Mouse (Mus musculus): ENCODE measurements around the gene Wdr35. TPM values are rescaled to one million over a fixed set of nuclear protein-coding genes. Genes with fewer than 3 reads are reported as not detected.

The Wdr35 gene
- polyA plus RNA-seq, 1 experiment from 2014 or later: 22.8 TPM

DNA sequence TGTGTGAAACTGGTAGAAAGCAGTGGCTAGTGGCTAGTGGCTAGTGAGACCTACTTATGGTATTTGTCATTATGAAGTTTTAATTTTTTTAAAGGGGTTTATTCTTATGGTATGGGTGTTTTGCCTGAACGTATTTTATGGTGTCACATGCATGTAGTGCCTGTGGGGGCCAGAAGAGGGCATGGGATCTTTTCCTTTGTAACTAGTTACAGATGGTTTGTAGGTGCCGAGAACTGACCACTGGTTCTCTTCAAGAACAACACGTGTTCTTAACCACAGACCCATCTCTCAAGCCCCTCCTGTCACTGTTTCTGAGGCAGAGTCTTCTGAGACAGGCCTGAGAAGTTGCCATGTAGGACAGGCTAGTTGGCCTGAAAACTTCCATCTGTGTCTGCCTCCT lies 1.4 kb downstream of the Wdr35 start:
- H3K36me3 ChIP-seq (ENCODE audit: control insufficient read depth, insufficient read depth, low read length): no peaks in the 10 kb centered on the region
- H3K9me3 ChIP-seq (ENCODE audit: control insufficient read depth, low read length): no peaks in the 10 kb centered on the region
- H3K27ac ChIP-seq (ENCODE audit: low read depth, low read length): no peak overlapping the region
- no peak for ATAC-seq (ENCODE audit: low FRiP score)
- H3K4me3 ChIP-seq (ENCODE audit: low read depth, low read length): no peak overlapping the region
- H3K4me2 ChIP-seq (replicated peaks; ENCODE audit: low read depth, low read length): no peak overlapping the region
- no peak overlapping the region for H3K9ac ChIP-seq (ENCODE audit: low read depth, low read length)
- no peaks in the 10 kb centered on the region for H3K27me3 ChIP-seq (ENCODE audit: control insufficient read depth, insufficient read depth, low read length)
- WGBS: 92% methylated on average over 3 of the region's 3 CpGs
- DNase-seq (ENCODE audit: low spot score): no peak
- no peaks in the 10 kb centered on the region for H3K4me1 ChIP-seq (replicated peaks; ENCODE audit: control insufficient read depth, insufficient read depth, low read length)

DNA sequence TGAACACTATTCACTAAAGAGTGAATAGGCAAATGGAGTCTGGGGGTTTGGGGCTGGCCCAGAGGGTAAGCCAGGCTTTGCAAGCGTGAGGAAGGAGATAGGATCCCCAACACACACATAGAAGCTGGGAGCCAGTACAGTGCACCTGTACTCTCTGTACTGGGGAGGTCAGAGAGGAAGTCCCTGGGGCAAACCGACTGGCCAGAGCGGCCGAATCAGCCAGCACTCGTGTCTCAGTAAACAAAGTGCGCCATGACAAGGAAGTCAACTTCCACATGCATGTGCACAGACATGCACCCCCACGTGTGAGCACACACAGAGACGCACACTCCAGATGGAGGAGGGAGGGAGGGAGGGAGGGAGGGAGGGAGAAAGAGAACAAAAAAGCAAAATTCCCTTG lies 19.5 kb downstream of the Wdr35 start:
- H3K4me3 ChIP-seq (ENCODE audit: low read depth, low read length): no peak overlapping the region
- H3K9ac ChIP-seq (ENCODE audit: low read depth, low read length): no peak overlapping the region
- ATAC-seq (ENCODE audit: low FRiP score) (no peak), DNase-seq (ENCODE audit: low spot score) (no peak)
- H3K4me2 ChIP-seq (replicated peaks; ENCODE audit: low read depth, low read length): no peak overlapping the region
- H3K27me3 ChIP-seq (ENCODE audit: control insufficient read depth, insufficient read depth, low read length): no peaks in the 10 kb centered on the region
- no peak overlapping the region for H3K27ac ChIP-seq (ENCODE audit: low read depth, low read length)
- WGBS: 75% methylated on average over 8 of the region's 8 CpGs
- no peaks in the 10 kb centered on the region for H3K36me3 ChIP-seq (ENCODE audit: control insufficient read depth, insufficient read depth, low read length)
- no peaks in the 10 kb centered on the region for H3K9me3 ChIP-seq (ENCODE audit: control insufficient read depth, low read length)
- no peaks in the 10 kb centered on the region for H3K4me1 ChIP-seq (replicated peaks; ENCODE audit: control insufficient read depth, insufficient read depth, low read length)

DNA sequence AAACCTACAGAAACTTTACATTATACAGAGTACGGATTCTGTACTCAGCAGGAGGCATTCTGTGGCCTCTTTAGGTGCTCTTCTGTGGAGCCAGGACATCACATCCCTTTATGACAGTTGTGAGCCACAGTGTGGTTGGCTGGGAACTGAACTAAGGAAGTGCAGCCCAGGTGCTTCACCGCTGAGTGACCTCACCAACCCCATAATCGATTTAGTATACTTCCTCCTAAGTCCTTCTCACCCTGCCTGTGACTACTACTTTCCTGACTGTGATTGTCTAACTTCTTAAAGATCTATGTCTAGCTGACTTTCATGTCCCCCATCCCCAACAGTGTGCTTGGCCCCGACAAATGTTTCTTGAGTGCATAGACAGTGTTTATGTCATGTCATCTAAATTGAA lies 24.6 kb downstream of the Wdr35 start:
- Histone ChIP-seq H3K27ac (ENCODE audit: low read depth, low read length) (no peak overlapping the region), H3K9me3 (ENCODE audit: control insufficient read depth, low read length) (no peaks in the 10 kb centered on the region), H3K27me3 (ENCODE audit: control insufficient read depth, insufficient read depth, low read length) (no peaks in the 10 kb centered on the region), H3K4me2 (replicated peaks; ENCODE audit: low read depth, low read length) (no peak overlapping the region), H3K4me3 (ENCODE audit: low read depth, low read length) (no peak overlapping the region), H3K9ac (ENCODE audit: low read depth, low read length) (no peak overlapping the region), H3K36me3 (ENCODE audit: control insufficient read depth, insufficient read depth, low read length) (no peaks in the 10 kb centered on the region), H3K4me1 (replicated peaks; ENCODE audit: control insufficient read depth, insufficient read depth, low read length) (no peaks in the 10 kb centered on the region)
- 87% methylated on average over 4 of the region's 4 CpGs for WGBS
- ATAC-seq (ENCODE audit: low FRiP score) (no peak), DNase-seq (ENCODE audit: low spot score) (no peak)

DNA sequence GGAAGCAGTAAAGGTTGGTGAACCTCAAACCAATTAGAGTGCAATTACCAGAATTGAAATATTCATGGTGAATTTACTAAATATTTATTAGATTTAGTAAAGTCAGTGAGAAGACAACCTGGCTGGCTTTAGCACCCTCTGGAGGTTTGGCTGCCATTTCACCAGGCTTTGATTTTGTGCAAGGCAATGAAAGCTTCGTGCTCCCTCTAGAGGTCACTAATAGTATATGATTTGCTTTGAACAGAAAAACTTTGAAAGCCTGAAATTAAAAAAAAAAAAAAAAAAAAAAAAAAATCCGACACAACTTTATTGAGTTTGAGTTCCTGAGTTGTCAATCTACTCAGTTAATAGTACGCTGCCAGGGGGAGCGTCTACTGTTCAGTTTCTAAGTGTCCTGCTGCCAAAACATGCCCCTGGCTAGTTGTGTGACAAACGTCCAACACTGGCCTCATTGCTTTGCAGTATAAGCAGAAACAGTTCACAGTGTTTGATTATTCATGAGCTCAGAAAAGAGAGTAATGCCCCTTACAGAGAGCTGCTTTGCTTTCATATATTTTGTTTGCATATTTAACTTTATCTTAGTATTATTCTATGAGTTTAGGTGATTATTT lies 28.5 kb downstream of the Wdr35 start:
- Histone ChIP-seq H3K4me1 (replicated peaks; ENCODE audit: control insufficient read depth, insufficient read depth, low read length) (no peaks in the 10 kb centered on the region), H3K27ac (ENCODE audit: low read depth, low read length) (no peak overlapping the region), H3K9ac (ENCODE audit: low read depth, low read length) (no peak overlapping the region), H3K36me3 (ENCODE audit: control insufficient read depth, insufficient read depth, low read length) (no peaks in the 10 kb centered on the region), H3K27me3 (ENCODE audit: control insufficient read depth, insufficient read depth, low read length) (no peaks in the 10 kb centered on the region), H3K4me3 (ENCODE audit: low read depth, low read length) (no peak overlapping the region), H3K4me2 (replicated peaks; ENCODE audit: low read depth, low read length) (no peak overlapping the region), H3K9me3 (ENCODE audit: control insufficient read depth, low read length) (no peaks in the 10 kb centered on the region)
- WGBS: 16% methylated on average over 5 of the region's 5 CpGs
- ATAC-seq (ENCODE audit: low FRiP score) (no peak), DNase-seq (ENCODE audit: low spot score) (peak; percentile 75)

DNA sequence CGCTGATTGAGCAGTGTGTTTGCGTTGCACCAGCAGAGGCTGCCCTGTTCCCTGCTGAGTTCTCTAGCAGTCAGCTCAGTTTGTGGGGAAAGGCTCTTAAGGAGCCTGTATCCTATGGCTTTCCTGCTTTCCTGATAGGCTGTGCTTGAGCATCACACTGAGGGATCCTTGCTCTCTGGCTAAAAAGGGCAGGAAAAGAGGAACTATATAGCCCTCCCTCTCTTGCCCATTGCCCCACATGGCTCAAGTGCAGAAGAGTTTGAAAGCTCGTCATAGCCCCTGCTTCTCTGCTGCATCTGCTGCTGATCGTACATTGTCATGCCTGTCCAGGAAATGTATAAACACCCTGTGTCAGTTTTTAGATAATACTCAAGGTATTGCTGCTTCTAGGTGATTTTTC lies 33.5 kb downstream of the Wdr35 start:
- 54% methylated on average over 4 of the region's 4 CpGs for whole genome bisulfite sequencing
- DNase-seq (ENCODE audit: low spot score): no peak
- ATAC-seq (ENCODE audit: low FRiP score): no peak
- no peaks in the 10 kb centered on the region for H3K9me3 ChIP-seq (ENCODE audit: control insufficient read depth, low read length)
- H3K4me2 ChIP-seq (replicated peaks; ENCODE audit: low read depth, low read length): no peak overlapping the region
- H3K27ac ChIP-seq (ENCODE audit: low read depth, low read length): no peak overlapping the region
- no peak overlapping the region for H3K9ac ChIP-seq (ENCODE audit: low read depth, low read length)
- no peaks in the 10 kb centered on the region for H3K4me1 ChIP-seq (replicated peaks; ENCODE audit: control insufficient read depth, insufficient read depth, low read length)
- H3K27me3 ChIP-seq (ENCODE audit: control insufficient read depth, insufficient read depth, low read length): no peaks in the 10 kb centered on the region
- H3K4me3 ChIP-seq (ENCODE audit: low read depth, low read length): no peak overlapping the region
- H3K36me3 ChIP-seq (ENCODE audit: control insufficient read depth, insufficient read depth, low read length): no peaks in the 10 kb centered on the region

DNA sequence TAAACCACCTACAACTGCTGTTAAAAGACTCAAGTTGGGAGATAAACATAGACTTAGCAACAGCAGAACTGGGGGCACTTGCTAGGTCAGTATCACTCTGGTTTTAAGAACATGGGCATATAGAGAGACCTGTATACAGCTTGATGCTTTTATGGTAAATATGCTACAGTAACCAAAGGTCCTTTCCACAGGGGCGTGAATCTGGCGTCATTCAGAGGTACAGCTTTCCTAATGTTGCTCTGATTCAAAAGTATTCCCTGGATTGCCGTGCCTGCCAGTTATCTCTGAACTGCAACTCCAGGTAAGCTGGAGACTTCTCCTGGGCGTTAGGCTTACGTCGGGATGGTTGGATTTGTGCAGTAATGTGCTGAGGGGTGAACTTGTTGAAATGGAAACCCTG lies 34.1 kb downstream of the Wdr35 start:
- H3K27me3 ChIP-seq (ENCODE audit: control insufficient read depth, insufficient read depth, low read length): no peaks in the 10 kb centered on the region
- H3K9ac ChIP-seq (ENCODE audit: low read depth, low read length): no peak overlapping the region
- ATAC-seq (ENCODE audit: low FRiP score) (no peak), DNase-seq (ENCODE audit: low spot score) (no peak)
- no peaks in the 10 kb centered on the region for H3K9me3 ChIP-seq (ENCODE audit: control insufficient read depth, low read length)
- H3K4me1 ChIP-seq (replicated peaks; ENCODE audit: control insufficient read depth, insufficient read depth, low read length): no peaks in the 10 kb centered on the region
- H3K4me2 ChIP-seq (replicated peaks; ENCODE audit: low read depth, low read length): no peak overlapping the region
- WGBS: 92% methylated on average over 6 of the region's 6 CpGs
- H3K36me3 ChIP-seq (ENCODE audit: control insufficient read depth, insufficient read depth, low read length): no peaks in the 10 kb centered on the region
- H3K27ac ChIP-seq (ENCODE audit: low read depth, low read length): no peak overlapping the region
- no peak overlapping the region for H3K4me3 ChIP-seq (ENCODE audit: low read depth, low read length)

DNA sequence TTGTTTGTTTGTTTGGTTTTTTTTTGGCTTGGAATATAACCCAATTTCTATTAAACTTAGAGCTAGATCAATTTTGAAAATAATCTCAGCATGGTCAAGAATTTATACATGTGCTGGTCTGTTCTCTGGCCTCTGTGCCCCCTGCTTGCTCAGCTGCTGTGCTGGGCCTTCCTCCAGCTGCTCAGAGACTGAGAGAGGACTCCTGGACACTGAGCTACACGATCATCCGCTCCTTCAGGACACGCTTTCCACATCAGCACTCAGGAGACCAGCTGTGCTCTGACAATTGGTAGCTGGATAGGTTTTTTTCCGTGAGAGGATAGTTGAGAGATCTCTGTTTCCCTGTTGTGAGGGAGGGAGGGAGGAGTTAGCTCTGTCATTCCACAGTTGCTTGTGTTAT lies 36.6 kb downstream of the Wdr35 start:
- Histone ChIP-seq H3K4me1 (replicated peaks; ENCODE audit: control insufficient read depth, insufficient read depth, low read length) (no peaks in the 10 kb centered on the region), H3K9ac (ENCODE audit: low read depth, low read length) (no peak overlapping the region), H3K9me3 (ENCODE audit: control insufficient read depth, low read length) (no peaks in the 10 kb centered on the region), H3K4me3 (ENCODE audit: low read depth, low read length) (no peak overlapping the region), H3K4me2 (replicated peaks; ENCODE audit: low read depth, low read length) (no peak overlapping the region), H3K27ac (ENCODE audit: low read depth, low read length) (no peak overlapping the region), H3K27me3 (ENCODE audit: control insufficient read depth, insufficient read depth, low read length) (no peaks in the 10 kb centered on the region), H3K36me3 (ENCODE audit: control insufficient read depth, insufficient read depth, low read length) (no peaks in the 10 kb centered on the region)
- no peak for ATAC-seq (ENCODE audit: low FRiP score)
- DNase-seq (ENCODE audit: low spot score): no peak
- 63% methylated on average over 4 of the region's 4 CpGs for WGBS

DNA sequence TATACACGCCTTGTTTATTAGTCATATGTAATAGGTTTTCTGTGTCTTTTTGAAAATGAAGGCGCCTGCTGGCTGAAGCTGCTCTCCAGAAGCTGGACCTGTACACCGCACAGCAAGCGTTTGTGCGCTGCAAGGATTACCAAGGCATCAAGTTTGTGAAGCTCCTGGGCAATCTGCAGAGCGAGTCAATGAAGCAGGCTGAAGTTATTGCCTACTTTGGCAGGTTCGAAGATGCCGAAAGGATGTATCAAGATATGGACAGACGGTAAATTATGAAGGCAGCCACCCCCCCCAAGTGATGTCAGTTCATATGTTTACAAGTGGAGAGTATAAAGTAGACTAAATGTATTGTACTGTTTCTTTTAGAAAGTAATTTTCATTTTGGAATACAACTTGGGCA lies 42.7 kb downstream of the Wdr35 start:
- no peaks in the 10 kb centered on the region for H3K9me3 ChIP-seq (ENCODE audit: control insufficient read depth, low read length)
- no peak for DNase-seq (ENCODE audit: low spot score)
- H3K27ac ChIP-seq (ENCODE audit: low read depth, low read length): no peak overlapping the region
- ATAC-seq (ENCODE audit: low FRiP score): no peak
- no peaks in the 10 kb centered on the region for H3K4me1 ChIP-seq (replicated peaks; ENCODE audit: control insufficient read depth, insufficient read depth, low read length)
- no peaks in the 10 kb centered on the region for H3K27me3 ChIP-seq (ENCODE audit: control insufficient read depth, insufficient read depth, low read length)
- H3K4me2 ChIP-seq (replicated peaks; ENCODE audit: low read depth, low read length): no peak overlapping the region
- WGBS: 95% methylated on average over 9 of the region's 9 CpGs
- no peaks in the 10 kb centered on the region for H3K36me3 ChIP-seq (ENCODE audit: control insufficient read depth, insufficient read depth, low read length)
- no peak overlapping the region for H3K9ac ChIP-seq (ENCODE audit: low read depth, low read length)
- H3K4me3 ChIP-seq (ENCODE audit: low read depth, low read length): no peak overlapping the region

DNA sequence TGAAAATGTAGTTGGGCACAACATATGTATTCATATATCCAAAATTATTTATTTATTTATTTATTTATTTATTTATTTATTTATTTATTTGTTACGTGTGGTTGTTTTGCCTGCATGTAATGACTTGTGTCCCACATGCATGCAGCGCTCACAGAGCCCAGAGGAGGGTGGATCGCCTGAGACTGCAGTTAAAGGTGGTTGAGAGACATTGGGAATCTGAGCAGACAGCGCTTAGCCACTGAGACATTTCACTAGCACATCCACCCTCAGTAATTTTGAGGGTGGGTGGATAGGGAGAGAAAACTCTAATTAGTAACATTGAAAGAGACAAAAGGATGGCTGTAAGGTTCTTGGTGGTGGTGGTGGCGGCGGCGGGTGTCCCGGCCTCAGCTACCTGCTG lies 46.7 kb downstream of the Wdr35 start:
- 91% methylated on average over 8 of the region's 8 CpGs for WGBS
- Histone ChIP-seq H3K9ac (ENCODE audit: low read depth, low read length) (no peak overlapping the region), H3K27me3 (ENCODE audit: control insufficient read depth, insufficient read depth, low read length) (no peaks in the 10 kb centered on the region), H3K9me3 (ENCODE audit: control insufficient read depth, low read length) (no peaks in the 10 kb centered on the region), H3K27ac (ENCODE audit: low read depth, low read length) (no peak overlapping the region), H3K4me3 (ENCODE audit: low read depth, low read length) (no peak overlapping the region), H3K4me2 (replicated peaks; ENCODE audit: low read depth, low read length) (no peak overlapping the region), H3K36me3 (ENCODE audit: control insufficient read depth, insufficient read depth, low read length) (no peaks in the 10 kb centered on the region), H3K4me1 (replicated peaks; ENCODE audit: control insufficient read depth, insufficient read depth, low read length) (no peaks in the 10 kb centered on the region)
- ATAC-seq (ENCODE audit: low FRiP score): no peak
- no peak for DNase-seq (ENCODE audit: low spot score)
